Mouse (Mus musculus) midbrain, embryonic 10.5 days (tissue): ENCODE measurements at regions not wholly inside any gene's neighbourhood (a gene's known extent, or its start where the extent isn't known, plus 50 kb on each side); places are given as distances from the start of the nearest gene placed in this dataset.

Experiments used
- DNase-seq: peaks from one replicate; pipeline ENCODE4 v3.0.0-alpha.2; 2017; ENCODE audit warnings: low spot score
- H3K27ac ChIP-seq: fragments of 300-500 bp; sonication (generic); replicated peaks from 2 replicates; pipeline ENCODE4 v1.5.1; 2016; ENCODE audit warnings: mild to moderate bottlenecking
- H3K27me3 ChIP-seq: fragments of 300-500 bp; sonication (generic); 2 replicates; pipeline ENCODE4 v1.6.1; 2016; ENCODE audit warnings: low read depth, mild to moderate bottlenecking; ENCODE audit not compliant: poor library complexity, severe bottlenecking
- H3K36me3 ChIP-seq: fragments of 300-500 bp; sonication (generic); 2 replicates; pipeline ENCODE4 v1.6.1; 2016; ENCODE audit warnings: mild to moderate bottlenecking, moderate library complexity
- H3K4me1 ChIP-seq: fragments of 300-500 bp; sonication (generic); 2 replicates; pipeline ENCODE4 v1.6.1; 2016
- H3K4me3 ChIP-seq: fragments of 300-500 bp; sonication (generic); 2 replicates; pipeline ENCODE4 v1.5.1; 2016; ENCODE audit warnings: mild to moderate bottlenecking, moderate library complexity
- H3K9me3 ChIP-seq: fragments of 300-500 bp; sonication (generic); replicated peaks from 2 replicates; pipeline ENCODE4 v1.6.1; 2016; ENCODE audit warnings: mild to moderate bottlenecking
- WGBS: fragments of 180-500 bp; shearing (Covaris S2); methylation state at CpG from one replicate; pipeline ENCODE4 v1.1.7; 2016; 5-methylcytosine and 5-hydroxymethylcytosine counted together

DNA sequence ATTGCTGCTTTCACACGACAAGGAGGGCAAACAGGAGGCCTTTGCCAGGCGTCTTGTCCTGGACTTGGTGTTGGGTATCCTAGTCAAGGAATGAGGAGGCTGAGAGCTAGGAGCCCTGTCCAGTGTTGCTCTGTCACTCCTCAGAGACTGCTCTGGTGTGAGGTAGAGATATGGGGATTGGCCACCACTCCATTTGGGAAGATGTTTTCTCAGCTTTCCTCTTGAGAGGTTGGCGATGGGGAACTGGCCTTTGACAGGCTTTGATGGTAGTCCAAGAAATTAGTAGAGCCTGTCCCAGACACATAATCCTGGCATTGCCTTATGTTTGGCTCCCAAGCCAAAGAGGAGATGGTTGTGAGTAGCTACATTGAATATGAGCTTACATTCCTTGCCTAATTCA, 265.4 kb downstream of the Ttc32 start:
- no peaks in the 10 kb centered on the region for H3K4me1 ChIP-seq
- H3K36me3 ChIP-seq: no peaks in the 10 kb centered on the region
- no peaks in the 10 kb centered on the region for H3K9me3 ChIP-seq
- no peaks in the 10 kb centered on the region for H3K27me3 ChIP-seq
- 93% methylated on average over 3 of the region's 3 CpGs for WGBS
- no peak for DNase-seq
- no peak overlapping the region for H3K4me3 ChIP-seq
- no peak overlapping the region for H3K27ac ChIP-seq

DNA sequence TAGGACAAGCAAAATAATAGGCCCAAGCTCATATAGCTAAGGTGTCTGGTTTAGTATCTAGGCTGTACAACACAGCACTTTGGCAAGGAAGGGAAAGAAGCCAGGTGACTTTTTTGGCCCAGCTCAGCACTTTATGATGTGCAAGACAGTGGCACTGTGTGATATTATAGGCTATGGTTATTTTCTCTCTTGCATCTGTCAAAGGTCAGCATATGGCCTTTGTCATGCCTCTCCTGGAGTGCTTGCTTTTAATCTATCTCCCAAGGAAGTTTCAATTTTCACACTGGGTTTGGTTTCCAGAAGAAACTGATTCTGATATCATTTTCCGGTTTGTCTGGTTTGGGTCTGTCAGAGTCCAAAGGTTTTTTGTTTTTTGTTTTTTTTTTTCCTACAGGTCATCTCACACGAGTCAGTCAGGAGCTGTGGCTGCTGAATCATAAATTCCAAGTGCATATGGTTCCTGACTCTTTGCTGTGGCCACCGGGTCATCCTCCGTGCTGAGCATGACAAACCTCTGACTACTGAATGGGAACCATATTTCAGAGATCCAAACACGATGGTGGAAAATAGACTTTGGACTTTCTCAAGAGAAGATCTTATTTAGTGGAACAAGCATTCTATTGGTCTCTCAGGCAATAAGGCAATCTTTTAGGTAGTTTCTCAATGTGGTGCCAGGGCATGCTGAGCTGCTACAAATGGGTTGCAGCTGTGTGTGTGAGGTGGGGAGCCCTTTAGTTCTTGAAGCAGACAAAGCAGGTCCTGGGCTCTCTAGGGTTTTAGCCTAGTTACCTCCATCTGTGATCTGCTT, 269.3 kb downstream of the Ttc32 start:
- Histone ChIP-seq H3K27ac (no peak overlapping the region), H3K27me3 (no peaks in the 10 kb centered on the region), H3K36me3 (no peaks in the 10 kb centered on the region), H3K9me3 (no peaks in the 10 kb centered on the region), H3K4me1 (no peaks in the 10 kb centered on the region), H3K4me3 (no peak overlapping the region)
- DNase-seq: no peak
- 69% methylated on average over 5 of the region's 5 CpGs for WGBS

GRCm38 (mm10) chr12:9304146-9304545, 265.8 kb upstream of the Osr1 start:
- 88% methylated on average over 2 of the region's 2 CpGs for WGBS
- Histone ChIP-seq H3K36me3 (no peaks in the 10 kb centered on the region), H3K27me3 (no peaks in the 10 kb centered on the region), H3K4me1 (no peaks in the 10 kb centered on the region), H3K9me3 (no peaks in the 10 kb centered on the region), H3K27ac (no peak overlapping the region), H3K4me3 (no peak overlapping the region)
- DNase-seq: no peak

DNA sequence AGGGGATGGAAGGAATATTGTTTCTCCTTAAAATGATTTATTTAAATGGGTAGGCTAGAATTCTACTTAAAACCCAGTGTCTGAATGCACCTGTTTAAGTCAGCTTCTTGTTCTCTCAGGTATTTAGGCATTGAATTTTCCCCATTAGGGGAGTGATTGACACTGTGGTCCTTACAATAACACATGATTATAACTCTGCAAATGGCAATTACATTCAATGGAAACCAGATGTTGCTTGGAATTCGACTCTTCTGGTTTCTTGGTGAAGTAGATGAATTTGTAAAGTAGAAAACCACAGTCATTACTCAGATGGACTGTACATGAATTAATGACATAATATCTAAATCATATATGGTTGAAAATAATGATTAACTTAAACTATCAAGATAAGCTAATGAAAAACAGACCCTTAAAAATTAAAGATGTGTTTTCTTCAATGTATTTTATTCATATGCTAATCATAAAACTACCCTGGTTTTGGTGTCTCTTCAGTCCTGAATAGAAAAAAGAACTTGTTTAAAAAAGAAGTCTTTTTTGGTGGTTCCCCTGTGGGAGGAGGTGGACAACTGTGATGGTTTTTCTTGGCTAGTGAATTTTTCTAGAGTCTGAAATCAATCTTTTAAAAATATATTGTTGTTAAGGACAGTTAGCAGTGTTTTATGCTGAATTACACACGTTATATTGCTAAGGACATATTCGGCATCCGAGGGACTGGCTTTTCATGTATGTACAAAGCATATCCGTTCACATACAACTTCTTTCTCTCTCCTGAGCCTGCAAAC, 231.8 kb upstream of the Osr1 start:
- Histone ChIP-seq H3K9me3 (no peaks in the 10 kb centered on the region), H3K36me3 (no peaks in the 10 kb centered on the region), H3K4me1 (no peaks in the 10 kb centered on the region), H3K4me3 (no peak overlapping the region), H3K27me3 (no peaks in the 10 kb centered on the region), H3K27ac (no peak overlapping the region)
- 88% methylated on average over 5 of the region's 5 CpGs for WGBS
- no peak for DNase-seq

GRCm38 (mm10) chr12:9338801-9339231, 231.1 kb upstream of the Osr1 start:
- no peak overlapping the region for H3K27ac ChIP-seq

DNA sequence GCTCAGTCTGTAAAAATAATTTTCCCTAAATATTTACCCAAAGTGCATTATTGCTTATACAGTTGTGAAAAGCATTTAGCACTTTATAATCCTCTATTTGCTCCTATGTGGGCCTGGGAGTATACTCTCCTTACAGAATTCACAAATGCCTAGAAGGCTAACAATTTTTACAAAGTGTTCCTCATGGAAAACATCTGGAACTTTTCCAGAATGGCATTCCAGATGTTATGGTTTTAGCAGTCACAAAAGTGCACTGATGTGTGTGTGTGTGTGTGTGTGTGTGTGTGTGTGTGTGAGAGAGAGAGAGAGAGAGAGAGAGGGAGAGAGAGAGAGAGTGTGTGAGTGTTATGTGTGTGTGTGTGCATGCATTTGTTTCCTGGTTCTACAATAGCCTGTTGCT, 229.1 kb upstream of the Osr1 start:
- no peak overlapping the region for H3K4me3 ChIP-seq
- no peak overlapping the region for H3K27ac ChIP-seq
- no peak for DNase-seq
- no peaks in the 10 kb centered on the region for H3K36me3 ChIP-seq
- no peaks in the 10 kb centered on the region for H3K4me1 ChIP-seq
- no peaks in the 10 kb centered on the region for H3K9me3 ChIP-seq
- H3K27me3 ChIP-seq: no peaks in the 10 kb centered on the region

More at GRCm38 (mm10) chr12:9338801-9339231, 231.1 kb upstream of the Osr1 start:
- Histone ChIP-seq H3K4me1 (no peaks in the 10 kb centered on the region), H3K36me3 (no peaks in the 10 kb centered on the region), H3K27me3 (no peaks in the 10 kb centered on the region), H3K4me3 (no peak overlapping the region), H3K9me3 (no peaks in the 10 kb centered on the region)
- 57% methylated on average over 7 of the region's 7 CpGs for WGBS
- DNase-seq: no peak

DNA sequence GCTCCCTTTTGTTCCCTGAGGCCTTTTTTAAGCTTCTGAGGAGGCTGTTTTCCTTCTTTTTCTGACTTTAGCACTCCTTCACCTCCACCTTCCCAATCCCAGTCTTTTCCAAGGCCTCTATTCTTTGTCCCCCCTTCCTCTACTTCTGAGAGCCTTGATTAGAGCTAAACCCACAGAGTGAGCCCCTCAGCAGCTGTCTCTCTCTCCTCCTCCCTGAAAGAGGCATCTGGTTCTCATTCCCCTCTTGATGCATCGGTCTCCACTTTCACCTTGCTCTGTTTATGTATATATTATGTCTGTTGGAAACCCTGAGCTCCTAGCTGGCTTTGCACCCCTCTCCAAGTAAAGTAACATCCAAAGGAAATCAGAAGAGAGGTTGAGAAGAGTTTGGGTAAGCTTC, 224.6 kb upstream of the Osr1 start:
- WGBS: 82% methylated on average over 1 of the region's 1 CpGs

GRCm38 (mm10) chr12:9355512-9355911, 214.4 kb upstream of the Osr1 start:
- Histone ChIP-seq H3K36me3 (no peaks in the 10 kb centered on the region), H3K9me3 (no peaks in the 10 kb centered on the region), H3K4me1 (no peaks in the 10 kb centered on the region), H3K4me3 (no peak overlapping the region), H3K27ac (no peak overlapping the region), H3K27me3 (no peaks in the 10 kb centered on the region)
- no peak for DNase-seq
- 86% methylated on average over 4 of the region's 4 CpGs for WGBS

More for the DNA sequence above, 224.6 kb upstream of the Osr1 start:
- no peak overlapping the region for H3K4me3 ChIP-seq
- DNase-seq: no peak
- no peak overlapping the region for H3K27ac ChIP-seq
- no peaks in the 10 kb centered on the region for H3K27me3 ChIP-seq
- H3K4me1 ChIP-seq: no peaks in the 10 kb centered on the region
- no peaks in the 10 kb centered on the region for H3K9me3 ChIP-seq
- H3K36me3 ChIP-seq: no peaks in the 10 kb centered on the region

- H3K27ac ChIP-seq: no peak overlapping the region
- DNase-seq: no peak
- WGBS: 93% methylated on average over 5 of the region's 5 CpGs
- no peaks in the 10 kb centered on the region for H3K36me3 ChIP-seq
- no peaks in the 10 kb centered on the region for H3K27me3 ChIP-seq
- no peak overlapping the region for H3K4me3 ChIP-seq
- no peaks in the 10 kb centered on the region for H3K9me3 ChIP-seq
- H3K4me1 ChIP-seq: no peaks in the 10 kb centered on the region
These were observed 212.1 kb upstream of the Osr1 start for GRCm38 (mm10) chr12:9357856-9358255.

GRCm38 (mm10) chr12:9358872-9359271, 211.0 kb upstream of the Osr1 start:
- Histone ChIP-seq H3K27me3 (no peaks in the 10 kb centered on the region), H3K9me3 (no peaks in the 10 kb centered on the region), H3K27ac (no peak overlapping the region), H3K4me1 (no peaks in the 10 kb centered on the region), H3K4me3 (no peak overlapping the region), H3K36me3 (no peaks in the 10 kb centered on the region)
- no peak for DNase-seq
- 43% methylated on average over 8 of the region's 8 CpGs for WGBS

GRCm38 (mm10) chr12:9365931-9366330, 204.0 kb upstream of the Osr1 start:
- no peaks in the 10 kb centered on the region for H3K4me1 ChIP-seq
- no peak overlapping the region for H3K27ac ChIP-seq
- H3K9me3 ChIP-seq: no peaks in the 10 kb centered on the region
- no peak overlapping the region for H3K4me3 ChIP-seq
- no peaks in the 10 kb centered on the region for H3K36me3 ChIP-seq
- 81% methylated on average over 1 of the region's 1 CpGs for WGBS
- DNase-seq: no peak
- no peaks in the 10 kb centered on the region for H3K27me3 ChIP-seq

DNA sequence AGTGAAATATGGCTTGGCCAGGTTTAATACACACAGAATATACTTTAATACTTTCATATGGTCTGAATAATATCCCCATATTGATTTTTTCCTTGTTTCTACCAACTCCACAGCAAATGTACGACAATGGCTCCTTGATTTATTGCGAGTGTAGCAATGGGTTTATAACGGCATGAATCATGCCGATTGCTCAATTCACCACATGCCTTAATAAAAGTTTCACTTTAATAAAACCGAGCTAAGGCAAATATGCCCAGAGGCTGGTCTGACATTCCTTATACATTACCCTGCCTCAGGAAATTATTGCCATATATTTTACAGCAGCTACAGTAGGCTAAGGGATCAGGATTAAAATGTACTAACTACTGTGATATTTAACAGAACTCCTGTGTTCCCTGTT, 201.2 kb upstream of the Osr1 start:
- no peaks in the 10 kb centered on the region for H3K27me3 ChIP-seq
- H3K36me3 ChIP-seq: no peaks in the 10 kb centered on the region
- no peak for DNase-seq
- H3K27ac ChIP-seq: no peak overlapping the region
- H3K4me3 ChIP-seq: no peak overlapping the region
- no peaks in the 10 kb centered on the region for H3K4me1 ChIP-seq
- H3K9me3 ChIP-seq: no peaks in the 10 kb centered on the region
- WGBS: 95% methylated on average over 5 of the region's 5 CpGs

- H3K27me3 ChIP-seq: no peaks in the 10 kb centered on the region
- WGBS: 88% methylated on average over 3 of the region's 3 CpGs
- no peak overlapping the region for H3K27ac ChIP-seq
- H3K36me3 ChIP-seq: no peaks in the 10 kb centered on the region
- no peaks in the 10 kb centered on the region for H3K4me1 ChIP-seq
- H3K9me3 ChIP-seq: no peaks in the 10 kb centered on the region
- H3K4me3 ChIP-seq: no peak overlapping the region
- DNase-seq: no peak
These were observed 168.0 kb upstream of the Osr1 start for GRCm38 (mm10) chr12:9401956-9402355.
